Mouse (Mus musculus) bone marrow macrophage, adult 2 months (primary cell): Measurements from ENCODE around the gene Ebp.

Source experiments
- CTCF ChIP-seq: IDR thresholded peaks from 2 replicates; pipeline ENCODE4 v1.5.1; 2012; ENCODE audit warnings: low read depth, mild to moderate bottlenecking, low read length, moderate library complexity
- POLR2A ChIP-seq: IDR thresholded peaks from 2 replicates; pipeline ENCODE4 v1.6.1; 2012; ENCODE audit warnings: mild to moderate bottlenecking, low read depth, low read length, borderline replicate concordance

- TF ChIP-seq POLR2A (no peak), CTCF (no peak)
Observed at GRCm38 (mm10) chrX:8209720-8210119, 16.4 kb upstream of the Ebp start.
